Mouse (Mus musculus): ENCODE measurements around the gene 4930518I15Rik. TPM values are rescaled to one million over a fixed set of nuclear protein-coding genes. Genes with fewer than 3 reads are reported as not detected.

4930518I15Rik gene
- polyA plus RNA-seq (2012; rRNA removed): 0.23 TPM in 1 of 2 replicates, not detected in the other

GRCm38 (mm10) chr2:156857835-156858234 lies at the start of gene 4930518I15Rik:
4930518I15Rik (minus strand) TSS chr2:156857946.

GRCm38 (mm10) chr2:156887017-156887416 lies 29.3 kb upstream of the 4930518I15Rik start, which contains the start of gene Sla2:
Sla2 (minus strand) TSS chr2:156887192.

GRCm38 (mm10) chr2:156862772-156863486 lies 5.2 kb upstream of the 4930518I15Rik start, which contains the start of gene Rab5if:
Rab5if (plus strand) TSS chr2:156863128.

GRCm38 (mm10) chr2:156839319-156840191 lies 18.2 kb downstream of the 4930518I15Rik start, which contains the start of gene Tgif2:
Tgif2 (plus strand) TSS chr2:156840007.

Other genes with a start within 250 kb of the 4930518I15Rik start
- 54.5 and 70.0 TPM in 2 replicates for gene Dlgap4, start 244.2 kb downstream of the 4930518I15Rik start, polyA plus RNA-seq (2012; rRNA removed)
- 680 and 914 TPM in 2 replicates for gene Myl9, start 82.5 kb downstream of the 4930518I15Rik start, polyA plus RNA-seq (2012; rRNA removed)
- 1.0 and 1.8 TPM in 2 replicates for gene Tgif2, start 17.9 kb downstream of the 4930518I15Rik start, polyA plus RNA-seq (2012; rRNA removed)
- gene Rab5if, start 5.2 kb upstream of the 4930518I15Rik start, polyA plus RNA-seq (2012; rRNA removed): 48.9 and 114 TPM in 2 replicates
- gene Sla2, start 29.2 kb upstream of the 4930518I15Rik start, polyA plus RNA-seq (2012; rRNA removed): 0.04 and 0.11 TPM in 2 replicates
- 12.9 and 15.8 TPM in 2 replicates for gene Ndrg3, start 134.1 kb upstream of the 4930518I15Rik start, polyA plus RNA-seq (2012; rRNA removed)
- 0.25 and 0.35 TPM in 2 replicates for gene Dsn1, start 149.2 kb upstream of the 4930518I15Rik start, polyA plus RNA-seq (2012; rRNA removed)
- gene Soga1, start 221.3 kb upstream of the 4930518I15Rik start, polyA plus RNA-seq (2012; rRNA removed): 2.6 and 3.6 TPM in 2 replicates
- gene Tldc2, start 229.1 kb upstream of the 4930518I15Rik start, polyA plus RNA-seq (2012; rRNA removed): 0.14 TPM in 1 of 2 replicates, not detected in the other